Mouse (Mus musculus): ENCODE data around the gene Scube1. TPM values are rescaled to one million over a fixed set of nuclear protein-coding genes. Genes with fewer than 3 reads are reported as not detected.

Gene Scube1
- polyA plus RNA-seq, 1 experiment from 2014 or later = 4.9 TPM

GRCm38 (mm10) chr15:83562626-83563270 is 162.1 kb downstream of the Scube1 start:
- no peaks in the 10 kb centered on the region for H3K36me3 ChIP-seq (ENCODE audit: control insufficient read depth, insufficient read depth, low read length)
- peak overlapping the region; percentile 80 for H3K9ac ChIP-seq (ENCODE audit: low read length)
- H3K4me2 ChIP-seq (ENCODE audit: low read depth, low read length) = peak overlapping the region; percentile 89
- peak; percentile 84 for ATAC-seq (ENCODE audit: low read depth)
- WGBS = 29% methylated on average over 15 of the region's 15 CpGs
- peaks cover 14% of the 10 kb centered on the region for H3K4me1 ChIP-seq (replicated peaks; ENCODE audit: control insufficient read depth, insufficient read depth, low read length)
- no peaks in the 10 kb centered on the region for H3K9me3 ChIP-seq (ENCODE audit: control insufficient read depth, low read length)
- H3K4me3 ChIP-seq (ENCODE audit: low read length) = peak overlapping the region; percentile 68
- peak overlapping the region; percentile 72 for H3K27ac ChIP-seq (ENCODE audit: low read length)
- H3K27me3 ChIP-seq (ENCODE audit: control insufficient read depth, insufficient read depth, low read depth, low read length) = no peaks in the 10 kb centered on the region

- Histone ChIP-seq H3K36me3 (ENCODE audit: control insufficient read depth, insufficient read depth, low read length) (no peaks in the 10 kb centered on the region), H3K4me3 (ENCODE audit: low read length) (no peak overlapping the region), H3K9ac (ENCODE audit: low read length) (no peak overlapping the region), H3K27ac (ENCODE audit: low read length) (no peak overlapping the region), H3K27me3 (ENCODE audit: control insufficient read depth, insufficient read depth, low read depth, low read length) (no peaks in the 10 kb centered on the region), H3K4me1 (replicated peaks; ENCODE audit: control insufficient read depth, insufficient read depth, low read length) (peaks cover 14% of the 10 kb centered on the region), H3K4me2 (ENCODE audit: low read depth, low read length) (no peak overlapping the region), H3K9me3 (ENCODE audit: control insufficient read depth, low read length) (no peaks in the 10 kb centered on the region)
- no peak for ATAC-seq (ENCODE audit: low read depth)
- WGBS = 51% methylated on average over 5 of the region's 5 CpGs
These were observed 163.8 kb downstream of the Scube1 start for GRCm38 (mm10) chr15:83560941-83561477.

GRCm38 (mm10) chr15:83555161-83555974 is 169.5 kb downstream of the Scube1 start:
- H3K9me3 ChIP-seq (ENCODE audit: control insufficient read depth, low read length) = peaks cover 3% of the 10 kb centered on the region
- H3K4me2 ChIP-seq (ENCODE audit: low read depth, low read length) = peak overlapping the region; percentile 96
- H3K27me3 ChIP-seq (ENCODE audit: control insufficient read depth, insufficient read depth, low read depth, low read length) = no peaks in the 10 kb centered on the region
- peak overlapping the region; percentile 85 for H3K27ac ChIP-seq (ENCODE audit: low read length)
- peak; percentile 91 for ATAC-seq (ENCODE audit: low read depth)
- peak overlapping the region; percentile 97 for H3K9ac ChIP-seq (ENCODE audit: low read length)
- WGBS = 1% methylated on average over 68 of the region's 74 CpGs
- H3K4me3 ChIP-seq (ENCODE audit: low read length) = peak overlapping the region; percentile 91
- peaks cover 4% of the 10 kb centered on the region for H3K4me1 ChIP-seq (replicated peaks; ENCODE audit: control insufficient read depth, insufficient read depth, low read length)
- peaks cover 7% of the 10 kb centered on the region; the same call in 1 of the 2 replicates for H3K36me3 ChIP-seq (ENCODE audit: control insufficient read depth, insufficient read depth, low read length)

Other genes starting within 250 kb of the Scube1 start
- 21.8 and 23.1 TPM in 2 replicates for gene Ttll1, start 214.1 kb downstream of the Scube1 start, polyA plus RNA-seq (2015; fragmentation: Nextera tagmentation; extraction: Ambion mirVana)
- 15.2 and 15.5 TPM in 2 replicates for gene Bik, start 198.2 kb downstream of the Scube1 start, polyA plus RNA-seq (2015; fragmentation: Nextera tagmentation; extraction: Ambion mirVana)
- gene Tspo, start 161.4 kb downstream of the Scube1 start, polyA plus RNA-seq (2015; fragmentation: Nextera tagmentation; extraction: Ambion mirVana) = 112 and 142 TPM in 2 replicates
- gene Mcat, start 161.2 kb downstream of the Scube1 start, polyA plus RNA-seq (2015; fragmentation: Nextera tagmentation; extraction: Ambion mirVana) = 26.6 and 28.2 TPM in 2 replicates
- gene Ttll12, start 129.9 kb downstream of the Scube1 start, polyA plus RNA-seq (2015; fragmentation: Nextera tagmentation; extraction: Ambion mirVana) = 30.5 and 32.7 TPM in 2 replicates
- 0.43 and 0.73 TPM in 2 replicates for gene Mpped1, start 54.4 kb upstream of the Scube1 start, polyA plus RNA-seq (2015; fragmentation: Nextera tagmentation; extraction: Ambion mirVana)